Mouse (Mus musculus): ENCODE measurements at regions not wholly inside any gene's neighbourhood (a gene's known extent, or its start where the extent isn't known, plus 50 kb on each side); places are given as distances from the start of the nearest gene placed in this dataset.

GRCm38 (mm10) chr16:50515039-50515438 is 75.9 kb downstream of the Ccdc54 start:
- no peaks in the 10 kb centered on the region for H3K27me3 ChIP-seq (ENCODE audit: control insufficient read depth, insufficient read depth, low read depth, low read length)
- no peak overlapping the region for H3K4me2 ChIP-seq (ENCODE audit: low read length)
- H3K4me1 ChIP-seq (ENCODE audit: control insufficient read depth, insufficient read depth, low read length), result no peaks in the 10 kb centered on the region
- H3K27ac ChIP-seq (ENCODE audit: low read length), result no peak overlapping the region
- no peak for ATAC-seq
- H3K9me3 ChIP-seq (replicated peaks; ENCODE audit: control insufficient read depth, low read length, poor library complexity, severe bottlenecking), result no peaks in the 10 kb centered on the region
- no peaks in the 10 kb centered on the region for H3K36me3 ChIP-seq (ENCODE audit: control insufficient read depth, insufficient read depth, low read length)
- no peak overlapping the region for H3K9ac ChIP-seq (ENCODE audit: low read depth, low read length)
- WGBS, result 97% methylated on average over 8 of the region's 8 CpGs
- H3K4me3 ChIP-seq (ENCODE audit: low read depth, low read length), result no peak overlapping the region

DNA sequence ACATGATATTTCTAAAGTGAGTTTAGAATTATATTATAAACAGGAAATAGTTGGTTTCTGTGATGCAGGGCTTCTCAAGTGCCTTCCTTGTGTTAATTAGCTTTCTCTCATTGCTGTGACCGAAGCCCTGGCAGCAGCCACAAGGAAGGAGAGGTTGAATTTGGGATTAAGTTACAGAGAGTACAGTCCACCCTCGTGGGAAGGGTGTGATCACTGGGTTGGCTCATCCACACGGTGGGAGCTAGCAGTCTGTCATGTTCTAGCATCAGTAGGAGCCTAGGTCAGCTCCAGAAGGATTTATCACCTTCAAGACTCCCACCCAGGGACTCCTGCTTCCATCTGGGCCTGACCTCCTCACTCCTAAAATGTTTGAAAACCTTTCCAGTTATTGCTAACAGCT is 78.9 kb downstream of the Ccdc54 start:
- Histone ChIP-seq H3K4me3 (ENCODE audit: low read depth, low read length) (no peak overlapping the region), H3K9me3 (replicated peaks; ENCODE audit: control insufficient read depth, low read length, poor library complexity, severe bottlenecking) (no peaks in the 10 kb centered on the region), H3K27me3 (ENCODE audit: control insufficient read depth, insufficient read depth, low read depth, low read length) (no peaks in the 10 kb centered on the region), H3K27ac (ENCODE audit: low read length) (no peak overlapping the region), H3K36me3 (ENCODE audit: control insufficient read depth, insufficient read depth, low read length) (no peaks in the 10 kb centered on the region), H3K9ac (ENCODE audit: low read depth, low read length) (no peak overlapping the region), H3K4me1 (ENCODE audit: control insufficient read depth, insufficient read depth, low read length) (no peaks in the 10 kb centered on the region), H3K4me2 (ENCODE audit: low read length) (no peak overlapping the region)
- ATAC-seq, result no peak
- WGBS, result 59% methylated on average over 3 of the region's 3 CpGs

- Histone ChIP-seq H3K9me3 (replicated peaks; ENCODE audit: control insufficient read depth, low read length, poor library complexity, severe bottlenecking) (no peaks in the 10 kb centered on the region), H3K27me3 (ENCODE audit: control insufficient read depth, insufficient read depth, low read depth, low read length) (no peaks in the 10 kb centered on the region), H3K36me3 (ENCODE audit: control insufficient read depth, insufficient read depth, low read length) (no peaks in the 10 kb centered on the region), H3K4me1 (ENCODE audit: control insufficient read depth, insufficient read depth, low read length) (no peaks in the 10 kb centered on the region), H3K4me3 (ENCODE audit: low read depth, low read length) (no peak overlapping the region), H3K27ac (ENCODE audit: low read length) (no peak overlapping the region), H3K4me2 (ENCODE audit: low read length) (no peak overlapping the region), H3K9ac (ENCODE audit: low read depth, low read length) (no peak overlapping the region)
- no peak for ATAC-seq
- 45% methylated on average over 4 of the region's 4 CpGs for WGBS
Observed at GRCm38 (mm10) chr16:50509529-50509895, 77.3 kb upstream of the Bbx start.

DNA sequence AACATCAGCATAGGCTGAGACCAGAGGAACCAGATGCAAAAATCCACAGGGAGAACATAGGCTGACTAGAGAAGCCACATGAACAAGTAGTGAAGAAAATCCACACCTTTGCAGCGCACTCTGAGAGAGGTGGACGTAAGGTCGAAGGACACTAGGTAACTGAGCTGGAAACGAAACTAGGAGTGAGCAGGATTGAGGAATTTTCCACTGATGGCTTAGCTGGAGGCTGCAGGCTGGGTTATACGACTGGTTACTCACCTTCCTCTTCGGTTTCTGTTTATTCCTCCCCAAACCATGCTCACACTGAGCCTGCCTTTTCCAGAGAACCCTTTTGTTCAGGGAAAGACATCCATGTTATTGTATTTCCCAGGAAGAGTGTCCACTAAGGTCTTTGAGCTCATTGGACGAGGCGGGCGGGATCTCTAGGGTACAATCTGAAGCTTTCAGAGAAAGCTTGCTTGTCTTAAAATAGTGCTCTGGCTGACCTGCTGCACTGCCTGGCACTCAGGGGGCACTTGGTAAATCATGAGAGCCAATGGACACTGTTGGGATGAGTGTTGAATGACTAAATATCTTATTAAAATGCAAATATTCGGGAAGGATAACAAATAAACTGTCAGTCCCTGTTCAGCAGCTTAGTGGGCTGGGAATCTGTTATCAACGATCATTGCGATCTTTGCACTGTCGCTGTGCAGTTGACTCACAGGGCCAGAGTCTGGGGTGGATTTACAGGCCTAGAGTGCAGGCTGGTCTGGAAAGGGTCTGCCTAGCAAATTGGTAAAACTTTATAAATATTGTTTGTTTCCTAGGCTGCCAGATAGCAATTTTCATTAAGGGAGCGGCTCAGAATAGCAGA is 76.7 kb upstream of the Bbx start:
- H3K9ac ChIP-seq (ENCODE audit: low read depth, low read length), result no peak overlapping the region
- H3K27ac ChIP-seq (ENCODE audit: low read length), result no peak overlapping the region
- H3K27me3 ChIP-seq (ENCODE audit: control insufficient read depth, insufficient read depth, low read depth, low read length), result no peaks in the 10 kb centered on the region
- H3K4me1 ChIP-seq (ENCODE audit: control insufficient read depth, insufficient read depth, low read length), result no peaks in the 10 kb centered on the region
- no peaks in the 10 kb centered on the region for H3K9me3 ChIP-seq (replicated peaks; ENCODE audit: control insufficient read depth, low read length, poor library complexity, severe bottlenecking)
- ATAC-seq, result no peak
- no peak overlapping the region for H3K4me2 ChIP-seq (ENCODE audit: low read length)
- WGBS, result 75% methylated on average over 14 of the region's 14 CpGs
- no peak overlapping the region for H3K4me3 ChIP-seq (ENCODE audit: low read depth, low read length)
- H3K36me3 ChIP-seq (ENCODE audit: control insufficient read depth, insufficient read depth, low read length), result no peaks in the 10 kb centered on the region

DNA sequence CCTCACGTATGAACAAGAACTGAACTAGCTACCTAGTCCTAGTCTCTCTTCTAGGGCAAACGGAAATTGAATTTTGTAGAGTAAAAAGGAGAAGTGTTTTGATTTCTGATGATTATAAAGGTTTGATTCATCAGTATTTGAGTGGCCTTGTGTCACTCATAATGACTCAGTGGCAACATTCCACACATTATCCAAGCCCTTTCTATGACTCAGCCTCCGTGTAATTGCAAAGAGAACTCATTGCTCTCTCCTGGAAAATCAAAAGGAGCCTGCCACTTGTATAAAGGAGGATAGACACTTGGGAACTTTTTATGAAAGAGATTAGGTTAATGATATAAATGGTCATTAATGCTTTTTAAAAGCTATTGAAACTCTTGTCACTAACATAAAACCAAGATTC is 72.4 kb upstream of the Bbx start:
- whole genome bisulfite sequencing, result 71% methylated on average over 3 of the region's 3 CpGs
- H3K9ac ChIP-seq (ENCODE audit: low read depth, low read length), result no peak overlapping the region
- H3K4me3 ChIP-seq (ENCODE audit: low read depth, low read length), result no peak overlapping the region

DNA sequence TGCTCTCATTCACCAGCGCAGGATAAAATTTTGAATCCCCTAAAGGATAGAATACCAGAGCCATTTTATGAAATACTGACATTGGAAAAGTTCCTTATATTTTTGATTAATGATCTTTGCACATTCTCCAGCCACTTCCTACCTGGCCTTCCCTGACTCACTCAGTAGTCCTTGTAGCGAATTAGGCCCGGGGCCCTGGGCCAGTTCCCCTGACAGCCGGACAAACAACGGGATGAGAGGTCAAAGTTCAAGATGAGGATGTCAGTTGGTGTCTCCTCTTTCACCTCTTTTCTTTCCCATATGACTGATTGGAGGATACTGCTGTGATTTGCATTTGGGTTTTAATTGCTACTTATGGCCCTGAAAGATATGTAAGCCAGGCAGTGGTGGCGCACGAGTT is 66.7 kb upstream of the Bbx start:
- Histone ChIP-seq H3K36me3 (ENCODE audit: control insufficient read depth, insufficient read depth, low read length) (no peaks in the 10 kb centered on the region), H3K4me2 (ENCODE audit: low read length) (no peak overlapping the region), H3K4me3 (ENCODE audit: low read depth, low read length) (no peak overlapping the region), H3K27me3 (ENCODE audit: control insufficient read depth, insufficient read depth, low read depth, low read length) (no peaks in the 10 kb centered on the region), H3K27ac (ENCODE audit: low read length) (no peak overlapping the region), H3K9ac (ENCODE audit: low read depth, low read length) (no peak overlapping the region), H3K4me1 (ENCODE audit: control insufficient read depth, insufficient read depth, low read length) (no peaks in the 10 kb centered on the region), H3K9me3 (replicated peaks; ENCODE audit: control insufficient read depth, low read length, poor library complexity, severe bottlenecking) (no peaks in the 10 kb centered on the region)
- no peak for ATAC-seq
- WGBS, result 82% methylated on average over 7 of the region's 7 CpGs

More for the DNA sequence above, 72.4 kb upstream of the Bbx start:
- no peaks in the 10 kb centered on the region for H3K27me3 ChIP-seq (ENCODE audit: control insufficient read depth, insufficient read depth, low read depth, low read length)
- H3K4me1 ChIP-seq (ENCODE audit: control insufficient read depth, insufficient read depth, low read length), result no peaks in the 10 kb centered on the region
- H3K27ac ChIP-seq (ENCODE audit: low read length), result no peak overlapping the region
- no peaks in the 10 kb centered on the region for H3K36me3 ChIP-seq (ENCODE audit: control insufficient read depth, insufficient read depth, low read length)
- no peak overlapping the region for H3K4me2 ChIP-seq (ENCODE audit: low read length)
- no peak for ATAC-seq
- no peaks in the 10 kb centered on the region for H3K9me3 ChIP-seq (replicated peaks; ENCODE audit: control insufficient read depth, low read length, poor library complexity, severe bottlenecking)

DNA sequence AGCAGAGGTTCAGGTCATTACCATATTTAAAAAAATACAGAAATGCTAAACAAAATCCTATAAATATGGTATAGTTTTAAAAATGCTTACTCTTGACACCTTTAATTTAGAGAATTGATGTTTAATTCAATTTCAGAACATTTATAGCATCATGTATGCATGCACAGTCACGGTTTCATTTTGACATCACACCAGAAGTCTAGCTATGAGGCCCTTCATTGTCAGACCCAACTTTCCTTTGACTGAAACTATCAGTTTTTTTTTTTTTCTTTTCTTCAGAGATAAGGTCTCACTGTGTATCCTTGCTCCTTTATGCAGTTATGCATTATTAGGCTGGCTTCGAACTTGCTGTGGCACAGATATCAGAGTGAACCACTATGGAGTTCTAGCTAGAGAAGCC is 61.5 kb upstream of the Bbx start:
- WGBS, result 99% methylated on average over 2 of the region's 2 CpGs
- Histone ChIP-seq H3K4me3 (ENCODE audit: low read depth, low read length) (no peak overlapping the region), H3K9me3 (replicated peaks; ENCODE audit: control insufficient read depth, low read length, poor library complexity, severe bottlenecking) (no peaks in the 10 kb centered on the region), H3K4me2 (ENCODE audit: low read length) (no peak overlapping the region), H3K36me3 (ENCODE audit: control insufficient read depth, insufficient read depth, low read length) (no peaks in the 10 kb centered on the region), H3K9ac (ENCODE audit: low read depth, low read length) (no peak overlapping the region), H3K27me3 (ENCODE audit: control insufficient read depth, insufficient read depth, low read depth, low read length) (no peaks in the 10 kb centered on the region), H3K27ac (ENCODE audit: low read length) (no peak overlapping the region), H3K4me1 (ENCODE audit: control insufficient read depth, insufficient read depth, low read length) (no peaks in the 10 kb centered on the region)
- ATAC-seq, result no peak

DNA sequence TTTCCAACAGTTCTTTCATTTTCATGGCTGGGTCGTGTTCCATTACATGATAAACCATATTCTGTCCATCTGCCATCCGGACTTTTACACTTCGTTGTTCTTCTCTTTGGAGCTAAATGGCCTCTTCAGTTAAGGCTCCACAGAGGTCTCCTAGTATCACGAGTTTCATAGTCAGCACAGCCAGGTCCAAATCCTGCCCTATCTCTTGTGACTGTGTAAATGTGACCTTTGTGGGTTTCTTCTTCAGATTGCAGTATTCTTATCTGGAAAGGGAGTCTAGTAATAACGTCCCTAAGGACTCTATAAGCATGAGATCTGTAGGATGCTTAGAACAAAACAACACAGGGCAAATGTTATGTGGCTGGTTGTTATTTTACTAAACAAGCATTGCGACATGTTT is 57.1 kb upstream of the Bbx start:
- Histone ChIP-seq H3K27me3 (ENCODE audit: control insufficient read depth, insufficient read depth, low read depth, low read length) (no peaks in the 10 kb centered on the region), H3K4me2 (ENCODE audit: low read length) (no peak overlapping the region), H3K9ac (ENCODE audit: low read depth, low read length) (no peak overlapping the region), H3K36me3 (ENCODE audit: control insufficient read depth, insufficient read depth, low read length) (no peaks in the 10 kb centered on the region), H3K9me3 (replicated peaks; ENCODE audit: control insufficient read depth, low read length, poor library complexity, severe bottlenecking) (no peaks in the 10 kb centered on the region), H3K4me1 (ENCODE audit: control insufficient read depth, insufficient read depth, low read length) (no peaks in the 10 kb centered on the region), H3K27ac (ENCODE audit: low read length) (no peak overlapping the region), H3K4me3 (ENCODE audit: low read depth, low read length) (no peak overlapping the region)
- 90% methylated on average over 6 of the region's 6 CpGs for WGBS
- ATAC-seq, result no peak

GRCm38 (mm10) chr16:50482360-50482786 is 50.2 kb upstream of the Bbx start:
- no peak overlapping the region for H3K4me3 ChIP-seq (ENCODE audit: low read depth, low read length)
- no peak for ATAC-seq
- no peak overlapping the region for H3K9ac ChIP-seq (ENCODE audit: low read depth, low read length)
- H3K4me2 ChIP-seq (ENCODE audit: low read length), result no peak overlapping the region
- no peaks in the 10 kb centered on the region for H3K36me3 ChIP-seq (ENCODE audit: control insufficient read depth, insufficient read depth, low read length)
- no peaks in the 10 kb centered on the region for H3K4me1 ChIP-seq (ENCODE audit: control insufficient read depth, insufficient read depth, low read length)
- 33% methylated on average over 9 of the region's 9 CpGs for WGBS
- H3K27me3 ChIP-seq (ENCODE audit: control insufficient read depth, insufficient read depth, low read depth, low read length), result no peaks in the 10 kb centered on the region
- no peak overlapping the region for H3K27ac ChIP-seq (ENCODE audit: low read length)
- H3K9me3 ChIP-seq (replicated peaks; ENCODE audit: control insufficient read depth, low read length, poor library complexity, severe bottlenecking), result no peaks in the 10 kb centered on the region

Data from midbrain, embryonic 16.5 days (tissue).